ENCODE assay signal across 17 mouse cellular contexts in the genomic region with DNA sequence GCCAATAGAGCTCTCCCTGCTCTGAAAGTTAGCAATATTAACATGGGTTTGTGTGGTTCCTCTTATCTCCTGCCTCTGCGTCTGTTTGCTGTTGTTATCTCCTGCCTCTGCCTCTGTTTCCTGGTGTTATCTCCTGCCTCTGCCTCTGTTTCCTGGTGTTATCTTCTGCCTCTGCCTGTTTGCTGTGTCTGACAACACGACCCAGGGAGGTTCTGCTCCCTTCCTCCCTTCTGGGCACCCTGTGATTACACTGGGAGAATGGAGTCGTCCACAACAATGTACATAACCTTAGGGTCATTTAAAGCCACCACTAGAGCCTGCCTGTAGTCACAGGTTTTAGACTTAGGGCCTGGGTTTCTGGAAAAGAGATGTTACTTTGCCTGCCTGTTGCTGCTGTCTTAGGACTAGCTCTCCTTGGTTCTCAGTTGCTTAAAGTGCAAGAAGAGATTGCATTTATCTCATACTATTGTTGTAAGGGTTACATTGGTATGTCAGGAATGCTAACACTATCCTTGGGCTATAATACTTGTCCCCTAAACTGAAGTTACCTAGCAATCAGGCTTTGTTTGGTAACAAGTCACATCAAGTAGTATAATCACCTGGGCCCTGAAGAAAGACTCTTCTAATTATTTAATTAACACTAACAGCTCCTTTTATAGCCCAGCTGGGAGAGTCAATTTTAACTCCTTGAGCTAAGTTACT. TPM values are rescaled to one million over a fixed set of nuclear protein-coding genes. Genes with fewer than 3 reads are reported as not detected.
DNase-seq lines count a peak whose midpoint lies in the region; ATAC-seq and TF ChIP-seq lines count a peak whose summit lies in the region.
"Had no signal": no experiment of that assay in that cellular context is flagged by ENCODE, and none has a peak within 500 bp of the region (broad histone marks: within the 10 kb centered on the region; RNA-seq: fewer than 3 reads in every experiment).

No protein-coding gene starts in this region.

- peaks cover 56% of the 10 kb centered on the region for H3K4me1 ChIP-seq in heart, embryonic 13.5 days
- peaks cover 3% of the 10 kb centered on the region; the same call in 1 of the 2 replicates for H3K4me1 ChIP-seq in embryonic facial prominence, embryonic 14.5 days (ENCODE audit: control insufficient read depth, insufficient read depth, low read length)
- H3K4me1 ChIP-seq in liver, postnatal 0 days (ENCODE audit: insufficient read depth) = peaks cover 33% of the 10 kb centered on the region
- H3K4me1 ChIP-seq in neural tube, embryonic 15.5 days = peaks cover 10% of the 10 kb centered on the region; the same call in 1 of the 2 replicates

- peak; percentile 61; the same call in 1 of the 2 replicates for ATAC-seq in heart, embryonic 13.5 days (ENCODE audit: extremely low read depth, insufficient number of reproducible peaks, low FRiP score, low TSS enrichment)
- ATAC-seq in embryonic facial prominence, embryonic 14.5 days (ENCODE audit: low read depth) = peak; percentile 13; the same call in 1 of the 2 replicates
- peak; percentile 81 for ATAC-seq in liver, postnatal 0 days
- ATAC-seq in neural tube, embryonic 15.5 days (ENCODE audit: low FRiP score) = no peak

- H3K27me3 ChIP-seq in heart, embryonic 13.5 days (replicated peaks) = no peaks in the 10 kb centered on the region
- H3K27me3 ChIP-seq in embryonic facial prominence, embryonic 14.5 days (replicated peaks; ENCODE audit: control insufficient read depth, insufficient read depth, low read length) = no peaks in the 10 kb centered on the region
- no peaks in the 10 kb centered on the region for H3K27me3 ChIP-seq in liver, postnatal 0 days (ENCODE audit: insufficient read depth, low read length)
- H3K27me3 ChIP-seq in neural tube, embryonic 15.5 days (replicated peaks) = no peaks in the 10 kb centered on the region

- H3K4me3 ChIP-seq in heart, embryonic 13.5 days = peak overlapping the region; percentile 23
- H3K4me3 ChIP-seq in embryonic facial prominence, embryonic 14.5 days (ENCODE audit: low read depth, low read length) = no peak overlapping the region
- H3K4me3 ChIP-seq in liver, postnatal 0 days (ENCODE audit: low read depth, low read length) = peak overlapping the region; percentile 8
- no peak overlapping the region for H3K4me3 ChIP-seq in gastrocnemius, adult 2 months
- H3K4me3 ChIP-seq in neural tube, embryonic 15.5 days (replicated peaks) = no peak overlapping the region

- H3K9ac ChIP-seq in heart, embryonic 13.5 days = peak overlapping the region; percentile 8
- H3K9ac ChIP-seq in embryonic facial prominence, embryonic 14.5 days (ENCODE audit: low read depth, low read length) = no peak overlapping the region
- peak overlapping the region; percentile 51 for H3K9ac ChIP-seq in liver, postnatal 0 days (replicated peaks)
- no peak overlapping the region for H3K9ac ChIP-seq in neural tube, embryonic 15.5 days (replicated peaks)

- H3K4me2 ChIP-seq in heart, embryonic 13.5 days = peak overlapping the region; percentile 76
- no peak overlapping the region for H3K4me2 ChIP-seq in embryonic facial prominence, embryonic 14.5 days (ENCODE audit: low read depth, low read length)
- H3K4me2 ChIP-seq in liver, postnatal 0 days (ENCODE audit: low read depth, low read length) = peak overlapping the region; percentile 70
- no peak overlapping the region for H3K4me2 ChIP-seq in neural tube, embryonic 15.5 days

- TF ChIP-seq CTCF in liver, postnatal 0 days (IDR thresholded peaks at IDR 0.05; ENCODE audit: low read depth) = no peak
- no peak for TF ChIP-seq CTCF in gastrocnemius, adult 2 months (IDR thresholded peaks at IDR 0.05)

- H3K27ac ChIP-seq in heart, embryonic 13.5 days (replicated peaks) = peak overlapping the region; percentile 54
- no peak overlapping the region; the same call in 1 of the 2 replicates for H3K27ac ChIP-seq in embryonic facial prominence, embryonic 14.5 days (replicated peaks; ENCODE audit: low read depth, low read length)
- peak overlapping the region; percentile 79 for H3K27ac ChIP-seq in liver, postnatal 0 days (ENCODE audit: low read depth)
- H3K27ac ChIP-seq in gastrocnemius, adult 2 months = no peak overlapping the region
- no peak overlapping the region for H3K27ac ChIP-seq in neural tube, embryonic 15.5 days (replicated peaks)

- peak; percentile 98 for TF ChIP-seq EP300 in liver, postnatal 0 days (IDR thresholded peaks at IDR 0.05; ENCODE audit: low read depth)

- 6% methylated on average over 3 of the region's 3 CpGs for WGBS in heart, embryonic 13.5 days
- 43% methylated on average over 3 of the region's 3 CpGs for WGBS in embryonic facial prominence, embryonic 14.5 days
- WGBS in liver, postnatal 0 days (ENCODE audit: insufficient replicate concordance) = 11% methylated on average over 3 of the region's 3 CpGs
- WGBS in neural tube, embryonic 15.5 days = 35% methylated on average over 3 of the region's 3 CpGs

- intact Hi-C loops in gastrocnemius, adult 2 months (cut with DNase I) = no loop called here

- H3K9me3 ChIP-seq in heart, embryonic 13.5 days = no peaks in the 10 kb centered on the region
- H3K9me3 ChIP-seq in embryonic facial prominence, embryonic 14.5 days (ENCODE audit: control insufficient read depth, low read length) = no peaks in the 10 kb centered on the region
- H3K9me3 ChIP-seq in liver, postnatal 0 days (ENCODE audit: low read length) = no peaks in the 10 kb centered on the region
- H3K9me3 ChIP-seq in neural tube, embryonic 15.5 days (replicated peaks) = no peaks in the 10 kb centered on the region

- DNase-seq in heart, adult 18-20 months = no peak
- peak; percentile 61 for DNase-seq in ES-CJ7 (ENCODE audit: low read depth, low spot score)
- DNase-seq in embryonic facial prominence, embryonic 14.5 days (ENCODE audit: low spot score) = peak; percentile 20
- peak; percentile 35 for DNase-seq in liver, postnatal 0 days
- DNase-seq in gastrocnemius, adult 2 months = no peak
- DNase-seq in thymus, postnatal 4 days = no peak
- DNase-seq: adrenal gland, adult 2 months; cerebellum, adult 2 months; gastrocnemius, postnatal 10 days; kidney, adult 2 months; lung, postnatal 14 days; right cerebral cortex, adult 18-20 months; thymus, adult 18-20 months had no signal

- no peaks in the 10 kb centered on the region for H3K36me3 ChIP-seq in heart, embryonic 13.5 days
- H3K36me3 ChIP-seq in embryonic facial prominence, embryonic 14.5 days (ENCODE audit: control insufficient read depth, insufficient read depth, low read length) = no peaks in the 10 kb centered on the region
- 0 out of 2 replicates have a peak, but pooled peaks cover 2% of the 10 kb centered on the region for H3K36me3 ChIP-seq in liver, postnatal 0 days (replicated peaks; ENCODE audit: insufficient read depth, low read length)
- no peaks in the 10 kb centered on the region for H3K36me3 ChIP-seq in neural tube, embryonic 15.5 days

RNA-seq across cellular contexts. Expression of a gene that starts 3.1 kb away (rescaled TPM):
- polyA plus RNA-seq in heart, embryonic 13.5 days (2015; fragmentation: Nextera tagmentation; extraction: Ambion mirVana) = 62.0 and 66.4 TPM in 2 replicates
- 10 to 100 TPM; 46.8 to 57.9 TPM for total RNA-seq in heart, adult 18-20 months (2021)
- polyA plus RNA-seq in embryonic facial prominence, embryonic 14.5 days (2014; fragmentation: Nextera tagmentation; extraction: Ambion mirVana) = 23.5 TPM in 2 replicates
- 73.8 and 76.9 TPM in 2 replicates for polyA plus RNA-seq in liver, postnatal 0 days (2015; fragmentation: Nextera tagmentation; extraction: Ambion mirVana)
- total RNA-seq in gastrocnemius, adult 2 months (2021) = 10 to 100 TPM; 14.3 to 18.4 TPM
- 16.7 and 19.3 TPM in 2 replicates for polyA plus RNA-seq in neural tube, embryonic 15.5 days (2015; fragmentation: Nextera tagmentation; extraction: Ambion mirVana)

RNA-seq across cellular contexts. Expression of a gene that starts 23.9 kb away (rescaled TPM):
- polyA plus RNA-seq in heart, embryonic 13.5 days (2015; fragmentation: Nextera tagmentation; extraction: Ambion mirVana) = 0.31 and 0.67 TPM in 2 replicates
- total RNA-seq in heart, adult 18-20 months (2021) = under 1 TPM in 1 of 2 experiments, not detected in 1; 0.89 TPM
- polyA plus RNA-seq in embryonic facial prominence, embryonic 14.5 days (2014; fragmentation: Nextera tagmentation; extraction: Ambion mirVana) = not detected in 2 replicates
- polyA plus RNA-seq in liver, postnatal 0 days (2015; fragmentation: Nextera tagmentation; extraction: Ambion mirVana) = 0.70 and 1.3 TPM in 2 replicates
- total RNA-seq in gastrocnemius, adult 2 months (2021) = under 1 TPM; 0.39 to 0.61 TPM
- not detected in 2 replicates for polyA plus RNA-seq in neural tube, embryonic 15.5 days (2015; fragmentation: Nextera tagmentation; extraction: Ambion mirVana)
- total RNA-seq: layer of hippocampus, postnatal 10 days had no signal
- polyA plus RNA-seq: neural tube, embryonic 11.5 days had no signal

RNA-seq across cellular contexts. Expression of a gene that starts 29.0 kb away (rescaled TPM):
- polyA plus RNA-seq in heart, embryonic 13.5 days (2015; fragmentation: Nextera tagmentation; extraction: Ambion mirVana) = 4.7 and 6.9 TPM in 2 replicates
- 1 to 10 TPM; 2.9 to 3.7 TPM for total RNA-seq in heart, adult 18-20 months (2021)
- polyA plus RNA-seq in embryonic facial prominence, embryonic 14.5 days (2014; fragmentation: Nextera tagmentation; extraction: Ambion mirVana) = 5.3 and 5.5 TPM in 2 replicates
- 4.4 and 4.5 TPM in 2 replicates for polyA plus RNA-seq in liver, postnatal 0 days (2015; fragmentation: Nextera tagmentation; extraction: Ambion mirVana)
- 1 to 10 TPM; 1.7 to 4.2 TPM for total RNA-seq in gastrocnemius, adult 2 months (2021)
- 3.8 and 4.2 TPM in 2 replicates for polyA plus RNA-seq in neural tube, embryonic 15.5 days (2015; fragmentation: Nextera tagmentation; extraction: Ambion mirVana)

RNA-seq across cellular contexts. Expression of a gene that starts 30.3 kb away (rescaled TPM):
- polyA plus RNA-seq in heart, embryonic 13.5 days (2015; fragmentation: Nextera tagmentation; extraction: Ambion mirVana) = not detected in 2 replicates
- not detected for total RNA-seq in heart, adult 18-20 months (2021)
- not detected in 2 replicates for polyA plus RNA-seq in embryonic facial prominence, embryonic 14.5 days (2014; fragmentation: Nextera tagmentation; extraction: Ambion mirVana)
- not detected in 2 replicates for polyA plus RNA-seq in liver, postnatal 0 days (2015; fragmentation: Nextera tagmentation; extraction: Ambion mirVana)
- total RNA-seq in gastrocnemius, adult 2 months (2021) = not detected
- not detected in 2 replicates for polyA plus RNA-seq in neural tube, embryonic 15.5 days (2015; fragmentation: Nextera tagmentation; extraction: Ambion mirVana)
- total RNA-seq: adrenal gland, adult 2 months; gastrocnemius, postnatal 10 days; layer of hippocampus, postnatal 10 days had no signal
- polyA plus RNA-seq: adrenal gland, adult 2 months; cerebellum, adult 2 months; kidney, adult 2 months; neural tube, embryonic 11.5 days had no signal

RNA-seq across cellular contexts. Expression of a gene that starts 33.1 kb away (rescaled TPM):
- polyA plus RNA-seq in heart, embryonic 13.5 days (2015; fragmentation: Nextera tagmentation; extraction: Ambion mirVana) = not detected in 2 replicates
- under 1 TPM in 1 of 2 experiments, not detected in 1; 0.51 TPM for total RNA-seq in heart, adult 18-20 months (2021)
- polyA plus RNA-seq in embryonic facial prominence, embryonic 14.5 days (2014; fragmentation: Nextera tagmentation; extraction: Ambion mirVana) = not detected in 2 replicates
- 0.11 TPM in 1 of 2 replicates, not detected in the other for polyA plus RNA-seq in liver, postnatal 0 days (2015; fragmentation: Nextera tagmentation; extraction: Ambion mirVana)
- total RNA-seq in gastrocnemius, adult 2 months (2021) = under 1 TPM; 0.36 to 0.38 TPM
- not detected in 2 replicates for polyA plus RNA-seq in neural tube, embryonic 15.5 days (2015; fragmentation: Nextera tagmentation; extraction: Ambion mirVana)
- polyA plus RNA-seq: neural tube, embryonic 11.5 days had no signal

Comparison
In these comparisons a context has a peak if more than half of its experiments do, and no peak if none do; other contexts are left out.
1. H3K27ac ChIP-seq: peak in heart, embryonic 13.5 days (single experiment) and liver, postnatal 0 days (single experiment); none in embryonic facial prominence, embryonic 14.5 days (single experiment), gastrocnemius, adult 2 months (single experiment) and neural tube, embryonic 15.5 days (single experiment).
2. H3K4me2 ChIP-seq: peak in heart, embryonic 13.5 days (single experiment) and liver, postnatal 0 days (single experiment); none in embryonic facial prominence, embryonic 14.5 days (single experiment) and neural tube, embryonic 15.5 days (single experiment).
3. H3K4me3 ChIP-seq: peak in heart, embryonic 13.5 days (single experiment) and liver, postnatal 0 days (single experiment); none in embryonic facial prominence, embryonic 14.5 days (single experiment), gastrocnemius, adult 2 months (single experiment) and neural tube, embryonic 15.5 days (single experiment).
4. H3K9ac ChIP-seq: peak in heart, embryonic 13.5 days (single experiment) and liver, postnatal 0 days (single experiment); none in embryonic facial prominence, embryonic 14.5 days (single experiment) and neural tube, embryonic 15.5 days (single experiment).
5. DNase-seq: peak in ES-CJ7 (single experiment), embryonic facial prominence, embryonic 14.5 days (single experiment) and liver, postnatal 0 days (single experiment); none in heart, adult 18-20 months (0 of 2), gastrocnemius, adult 2 months (single experiment) and thymus, postnatal 4 days (single experiment).